Mouse (Mus musculus) midbrain, embryonic 10.5 days (tissue): Measurements from ENCODE around the gene Timm44. TPM values are rescaled to one million over a fixed set of nuclear protein-coding genes. Genes with fewer than 3 reads are reported as not detected.

Experiments
- DNase-seq: peaks from one replicate; pipeline ENCODE4 v3.0.0-alpha.2; 2017; ENCODE audit warnings: low spot score
- H3K27ac ChIP-seq: fragments of 300-500 bp; sonication (generic); replicated peaks from 2 replicates; pipeline ENCODE4 v1.5.1; 2016; ENCODE audit warnings: mild to moderate bottlenecking
- H3K27me3 ChIP-seq: fragments of 300-500 bp; sonication (generic); 2 replicates; pipeline ENCODE4 v1.6.1; 2016; ENCODE audit warnings: low read depth, mild to moderate bottlenecking; ENCODE audit not compliant: poor library complexity, severe bottlenecking
- H3K36me3 ChIP-seq: fragments of 300-500 bp; sonication (generic); 2 replicates; pipeline ENCODE4 v1.6.1; 2016; ENCODE audit warnings: mild to moderate bottlenecking, moderate library complexity
- H3K4me1 ChIP-seq: fragments of 300-500 bp; sonication (generic); 2 replicates; pipeline ENCODE4 v1.6.1; 2016
- H3K4me3 ChIP-seq: fragments of 300-500 bp; sonication (generic); 2 replicates; pipeline ENCODE4 v1.5.1; 2016; ENCODE audit warnings: mild to moderate bottlenecking, moderate library complexity
- H3K9me3 ChIP-seq: fragments of 300-500 bp; sonication (generic); replicated peaks from 2 replicates; pipeline ENCODE4 v1.6.1; 2016; ENCODE audit warnings: mild to moderate bottlenecking
- WGBS: fragments of 180-500 bp; shearing (Covaris S2); methylation state at CpG from one replicate; pipeline ENCODE4 v1.1.7; 2016; 5-methylcytosine and 5-hydroxymethylcytosine counted together
- polyA plus RNA-seq: library from polyadenylated mRNA; unstranded; fragments of >200 nt; fragmentation: Nextera tagmentation; extraction: Ambion mirVana; gene quantifications from 2 replicates; pipeline ENCODE4 v1.2.1, GENCODE M21; 2016

Gene Timm44
- polyA plus RNA-seq, 1 experiment from 2014 or later: 66.9 TPM

DNA sequence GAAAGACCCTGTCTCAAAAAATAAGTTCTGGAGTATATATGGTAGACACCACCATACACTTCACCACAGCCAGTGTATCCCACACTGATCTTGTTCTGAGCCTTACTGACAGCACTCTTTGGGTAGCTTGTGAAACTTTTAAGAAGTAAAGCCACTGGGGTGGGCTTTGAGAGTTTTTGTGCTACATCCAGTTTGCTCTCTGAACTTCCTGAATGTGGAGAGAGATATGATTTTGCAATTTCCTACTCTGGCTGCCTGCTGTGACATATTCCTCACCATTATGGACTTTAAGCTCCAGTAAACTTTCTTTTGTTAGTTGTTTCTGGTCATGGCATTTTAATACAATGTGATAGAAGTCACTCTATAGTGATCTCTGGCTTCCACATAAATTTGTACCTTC is 36.4 kb upstream of the Timm44 start:
- Histone ChIP-seq H3K9me3 (no peaks in the 10 kb centered on the region), H3K27ac (no peak overlapping the region), H3K36me3 (peaks cover 62% of the 10 kb centered on the region), H3K4me3 (no peak overlapping the region), H3K4me1 (no peaks in the 10 kb centered on the region), H3K27me3 (no peaks in the 10 kb centered on the region)
- DNase-seq: no peak

DNA sequence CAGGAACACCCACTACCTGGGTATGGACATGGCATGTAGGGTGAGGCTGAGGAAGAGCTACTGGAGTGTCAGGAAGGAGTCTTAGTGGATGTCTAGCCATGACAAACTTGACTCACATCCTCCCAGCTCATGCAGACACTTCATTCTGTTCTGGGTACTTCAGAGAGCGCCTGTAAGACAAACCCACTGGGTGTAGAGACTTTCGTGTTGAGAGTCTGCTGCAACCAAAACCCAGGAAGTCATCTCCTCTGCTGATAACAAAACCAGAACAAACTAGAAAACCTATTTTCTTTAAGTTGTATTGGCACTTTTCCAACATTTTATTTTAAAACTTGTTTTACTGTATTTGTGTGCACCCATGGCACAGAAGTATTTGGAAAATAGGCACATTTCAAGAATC is 30.1 kb upstream of the Timm44 start:
- H3K27ac ChIP-seq: no peak overlapping the region
- H3K36me3 ChIP-seq: peaks cover 100% of the 10 kb centered on the region
- H3K27me3 ChIP-seq: no peaks in the 10 kb centered on the region
- H3K4me1 ChIP-seq: no peaks in the 10 kb centered on the region
- WGBS: 94% methylated on average over 2 of the region's 2 CpGs
- DNase-seq: no peak
- H3K4me3 ChIP-seq: no peak overlapping the region
- no peaks in the 10 kb centered on the region for H3K9me3 ChIP-seq

DNA sequence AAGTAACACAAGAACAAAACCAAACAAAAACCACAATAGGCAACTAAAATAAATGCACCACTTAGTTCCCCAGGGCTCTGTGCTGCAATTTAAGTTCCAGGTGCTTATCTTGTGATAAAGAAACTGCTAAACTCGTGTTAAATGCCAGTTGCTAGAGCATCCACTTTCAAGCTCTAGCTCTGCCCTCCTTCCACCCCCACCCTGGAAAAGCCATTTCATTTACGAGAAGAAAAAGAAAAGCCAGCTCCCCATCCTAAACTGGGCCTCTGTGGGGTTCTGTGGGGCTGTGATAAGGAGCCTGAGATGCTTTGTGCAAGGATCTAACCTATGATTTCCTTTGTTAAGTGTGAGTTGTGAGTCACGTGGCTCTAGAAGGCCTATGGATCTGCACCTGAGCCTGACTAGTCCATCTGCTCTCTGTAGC is 28.4 kb upstream of the Timm44 start:
- Histone ChIP-seq H3K4me3 (no peak overlapping the region), H3K27me3 (no peaks in the 10 kb centered on the region), H3K4me1 (no peaks in the 10 kb centered on the region), H3K36me3 (peaks cover 99% of the 10 kb centered on the region), H3K27ac (no peak overlapping the region), H3K9me3 (no peaks in the 10 kb centered on the region)
- 81% methylated on average over 3 of the region's 3 CpGs for WGBS
- DNase-seq: no peak

DNA sequence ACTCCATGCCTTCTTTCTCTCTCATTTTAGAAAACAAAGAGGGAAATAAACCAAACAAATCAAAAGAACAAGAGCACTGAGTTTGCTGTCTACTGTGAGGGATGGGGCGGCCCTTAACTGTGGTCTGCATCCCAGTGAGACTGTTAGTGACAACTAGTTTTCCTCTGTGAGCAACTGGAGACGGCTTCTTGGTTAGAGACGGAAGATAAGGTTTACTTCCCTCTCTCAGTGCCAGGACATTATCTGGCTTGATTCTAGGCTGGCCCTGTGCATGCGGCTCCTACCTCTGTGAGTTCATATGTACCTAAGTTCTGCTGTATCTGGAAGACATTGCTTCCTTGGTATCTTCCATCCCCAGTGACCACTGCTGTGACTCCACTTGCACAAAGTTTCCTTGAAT is 22.1 kb upstream of the Timm44 start:
- 94% methylated on average over 4 of the region's 4 CpGs for WGBS
- Histone ChIP-seq H3K27ac (no peak overlapping the region), H3K4me1 (no peaks in the 10 kb centered on the region), H3K27me3 (no peaks in the 10 kb centered on the region), H3K4me3 (no peak overlapping the region), H3K9me3 (no peaks in the 10 kb centered on the region), H3K36me3 (peaks cover 98% of the 10 kb centered on the region)
- DNase-seq: no peak

DNA sequence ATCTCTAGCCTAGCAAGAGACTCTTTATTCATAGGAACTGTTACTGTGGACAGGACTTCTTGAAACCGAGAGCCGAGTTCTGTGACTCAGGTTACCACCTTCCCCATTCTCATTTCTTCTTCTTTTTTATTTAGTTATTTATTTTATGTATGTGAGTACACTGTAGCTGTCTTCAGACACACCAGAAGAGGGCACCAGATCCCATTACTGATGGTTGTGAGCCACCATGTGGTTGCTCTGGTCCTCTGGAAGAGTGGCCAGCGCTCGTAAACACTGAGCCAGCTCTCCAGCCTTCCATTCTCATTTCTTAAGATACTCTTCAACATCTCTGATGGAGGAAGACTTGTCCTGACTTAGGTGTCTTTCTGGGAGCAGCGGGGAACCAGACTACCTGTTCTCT is 17.0 kb upstream of the Timm44 start:
- 92% methylated on average over 5 of the region's 5 CpGs for WGBS
- Histone ChIP-seq H3K27ac (no peak overlapping the region), H3K4me1 (no peaks in the 10 kb centered on the region), H3K36me3 (peaks cover 100% of the 10 kb centered on the region), H3K27me3 (no peaks in the 10 kb centered on the region), H3K4me3 (no peak overlapping the region), H3K9me3 (no peaks in the 10 kb centered on the region)
- no peak for DNase-seq

DNA sequence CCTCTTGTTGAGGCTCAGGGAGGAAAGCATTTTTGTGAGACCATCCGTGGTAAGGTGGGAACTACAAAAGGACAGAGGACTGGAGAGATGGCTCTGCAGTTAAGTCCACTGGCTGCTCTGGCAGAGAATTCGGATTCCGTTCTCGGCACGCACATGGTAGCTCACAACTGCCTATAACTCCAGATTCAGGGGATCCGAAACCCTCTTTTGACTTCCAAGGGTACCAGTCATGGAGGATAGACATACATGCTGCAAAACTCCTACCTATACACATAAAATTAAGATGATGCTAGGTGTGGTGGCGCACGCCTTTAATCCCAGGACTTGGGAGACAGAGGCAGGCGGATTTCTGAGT is 375 bp upstream of the Timm44 start:
- Histone ChIP-seq H3K4me3 (peak overlapping the region; percentile 91), H3K27me3 (no peaks in the 10 kb centered on the region), H3K4me1 (peaks cover 12% of the 10 kb centered on the region), H3K36me3 (peaks cover 31% of the 10 kb centered on the region), H3K9me3 (no peaks in the 10 kb centered on the region), H3K27ac (peak overlapping the region; percentile 91)
- 35% methylated on average over 9 of the region's 9 CpGs for WGBS
- no peak for DNase-seq

DNA sequence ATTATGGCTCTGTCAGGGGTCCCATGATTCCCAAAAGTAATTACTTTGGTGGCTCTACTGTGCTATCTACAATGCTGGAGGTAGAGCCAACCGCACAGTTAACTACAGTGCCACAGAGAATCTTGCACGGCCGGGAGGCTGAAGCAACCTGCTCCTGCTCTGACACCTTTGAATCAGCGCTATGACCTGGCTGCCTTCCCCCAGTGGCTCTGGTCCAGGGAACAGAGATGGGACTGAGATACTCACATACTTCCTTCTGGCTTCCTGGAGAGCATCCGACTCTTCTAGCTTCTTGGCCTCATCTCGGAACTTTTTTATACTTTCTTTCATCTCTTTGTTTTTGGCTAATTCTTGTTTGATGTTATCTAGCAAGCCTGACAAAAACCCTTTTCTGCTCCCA is 6.1 kb downstream of the Timm44 start:
- DNase-seq: no peak
- no peaks in the 10 kb centered on the region for H3K9me3 ChIP-seq
- peaks cover 96% of the 10 kb centered on the region for H3K36me3 ChIP-seq
- no peak overlapping the region for H3K27ac ChIP-seq
- WGBS: 96% methylated on average over 6 of the region's 6 CpGs
- H3K4me1 ChIP-seq: peaks cover 2% of the 10 kb centered on the region
- H3K4me3 ChIP-seq: no peak overlapping the region
- H3K27me3 ChIP-seq: no peaks in the 10 kb centered on the region

DNA sequence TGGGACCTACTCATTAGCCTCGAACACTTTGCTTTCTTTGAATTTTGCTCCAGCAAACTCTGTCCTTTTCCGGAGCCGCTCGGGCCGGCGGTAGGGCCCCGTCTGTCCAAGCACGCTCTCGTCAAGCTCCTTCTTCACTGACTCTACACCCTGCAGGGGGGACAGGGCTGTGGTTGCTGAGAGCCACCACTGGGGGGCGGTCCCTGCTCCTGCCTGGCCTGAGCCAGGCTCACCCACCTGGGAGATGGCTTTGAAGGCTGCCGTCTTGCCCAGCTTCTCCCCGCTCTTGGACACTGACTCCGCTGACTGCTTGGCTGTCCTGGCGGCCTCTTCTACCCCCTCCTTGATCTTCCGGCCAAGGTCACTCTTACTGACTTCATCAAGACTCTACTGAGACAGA is 8.1 kb downstream of the Timm44 start:
- Histone ChIP-seq H3K27ac (no peak overlapping the region), H3K4me1 (no peaks in the 10 kb centered on the region), H3K9me3 (no peaks in the 10 kb centered on the region), H3K36me3 (peaks cover 99% of the 10 kb centered on the region), H3K4me3 (no peak overlapping the region), H3K27me3 (no peaks in the 10 kb centered on the region)
- peak; percentile 28 for DNase-seq
- 81% methylated on average over 15 of the region's 15 CpGs for WGBS

DNA sequence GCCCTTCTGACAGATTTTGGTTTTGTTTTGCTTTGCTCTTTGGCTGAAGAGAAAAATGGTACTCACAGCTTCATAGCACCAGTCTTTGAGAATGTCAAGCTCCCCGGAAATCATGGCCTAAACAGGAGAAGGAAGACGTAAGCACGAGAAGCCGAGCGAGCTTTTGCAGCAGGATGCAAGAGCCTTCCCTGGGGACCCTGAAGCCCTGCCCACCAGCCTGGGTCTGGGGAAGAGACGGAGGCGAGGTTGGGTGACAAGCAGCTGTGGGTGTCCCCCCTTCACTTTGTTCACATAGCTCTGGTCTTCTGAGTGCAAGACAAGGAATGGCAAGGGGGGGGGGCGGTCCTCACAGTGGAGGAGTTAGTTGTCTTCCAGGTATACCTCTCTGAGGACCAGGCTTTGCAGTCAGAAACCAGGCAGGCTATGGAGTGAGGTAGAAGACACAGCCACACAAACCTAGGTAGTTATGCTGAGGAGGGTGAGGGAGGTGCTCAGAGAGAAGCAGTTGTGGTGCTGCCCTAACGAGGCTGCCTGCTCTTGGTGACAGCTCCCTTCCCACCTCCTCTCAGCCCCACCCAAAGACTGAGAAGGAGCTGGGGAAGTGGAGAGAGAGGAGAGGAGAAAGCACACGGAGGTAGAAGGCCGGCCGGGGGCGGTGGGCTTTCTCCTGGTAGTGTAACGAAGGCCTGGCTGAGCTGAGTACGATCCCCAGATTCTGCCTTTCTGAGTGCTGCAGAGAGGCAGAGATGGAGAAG is 10.4 kb downstream of the Timm44 start:
- peaks cover 100% of the 10 kb centered on the region for H3K36me3 ChIP-seq
- 92% methylated on average over 15 of the region's 15 CpGs for WGBS
- no peaks in the 10 kb centered on the region for H3K9me3 ChIP-seq
- no peak overlapping the region for H3K4me3 ChIP-seq
- no peak for DNase-seq
- no peak overlapping the region for H3K27ac ChIP-seq
- no peaks in the 10 kb centered on the region for H3K4me1 ChIP-seq
- H3K27me3 ChIP-seq: no peaks in the 10 kb centered on the region

DNA sequence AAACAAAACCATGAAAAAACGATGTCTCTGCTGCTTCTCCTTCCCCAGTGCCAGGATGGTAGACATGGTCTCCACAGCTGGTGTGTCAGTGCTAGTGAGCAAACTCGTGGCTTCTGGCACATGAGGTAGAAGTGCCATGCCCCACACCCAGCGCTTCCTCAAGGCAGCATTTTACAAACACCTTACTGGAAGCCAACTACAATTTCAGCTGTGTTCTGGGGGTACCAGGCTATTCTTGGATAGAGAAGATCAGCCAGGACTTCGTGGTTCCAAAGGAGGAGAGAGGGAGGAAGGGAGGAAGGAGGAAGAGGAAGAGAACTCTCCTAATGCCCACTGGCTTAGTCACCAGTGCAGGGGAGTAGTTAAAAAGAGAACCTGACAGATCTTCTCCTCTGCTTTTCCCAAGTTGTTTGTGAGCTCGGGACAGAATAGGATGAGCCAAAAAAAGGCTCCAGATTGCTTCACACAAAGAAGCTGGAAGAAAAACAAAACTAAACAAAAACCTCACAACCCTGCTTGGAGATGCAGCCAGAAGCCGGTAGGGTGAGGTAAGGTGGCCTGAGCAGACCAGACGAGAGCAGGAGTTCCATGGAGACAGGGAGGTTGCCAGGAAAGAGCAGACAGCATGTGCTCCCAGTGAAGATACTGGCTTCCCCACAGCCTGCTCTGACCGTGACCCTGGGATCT is 12.5 kb downstream of the Timm44 start:
- 85% methylated on average over 8 of the region's 8 CpGs for WGBS
- no peaks in the 10 kb centered on the region for H3K9me3 ChIP-seq
- peaks cover 87% of the 10 kb centered on the region for H3K36me3 ChIP-seq
- peaks cover 13% of the 10 kb centered on the region for H3K4me1 ChIP-seq
- no peak overlapping the region for H3K27ac ChIP-seq
- no peaks in the 10 kb centered on the region for H3K27me3 ChIP-seq
- H3K4me3 ChIP-seq: no peak overlapping the region
- DNase-seq: no peak

DNA sequence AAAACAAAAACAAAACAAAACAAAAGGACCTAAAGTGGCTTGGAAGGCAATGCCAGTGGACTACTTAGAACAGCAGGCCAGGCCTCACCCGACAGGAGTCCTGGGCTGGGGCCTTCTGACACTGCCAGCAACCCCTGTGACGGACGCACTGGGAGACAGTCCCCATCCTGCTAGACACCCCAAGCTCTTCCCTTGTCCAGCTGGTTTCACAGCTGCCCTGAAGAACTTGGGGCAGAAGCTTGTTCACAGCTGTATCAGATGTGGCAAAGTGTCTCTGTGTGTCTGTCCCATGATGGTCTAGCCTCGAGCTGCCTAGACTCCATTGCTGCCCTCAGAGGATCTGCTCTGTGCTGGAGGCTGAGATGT is 15.9 kb downstream of the Timm44 start:
- Histone ChIP-seq H3K4me3 (peak overlapping the region; percentile 91; the same call in 1 of the 2 replicates), H3K9me3 (no peaks in the 10 kb centered on the region), H3K36me3 (peaks cover 87% of the 10 kb centered on the region), H3K4me1 (peaks cover 30% of the 10 kb centered on the region), H3K27ac (peak overlapping the region; percentile 99; the same call in 1 of the 2 replicates), H3K27me3 (no peaks in the 10 kb centered on the region)
- WGBS: 89% methylated on average over 4 of the region's 4 CpGs
- DNase-seq: no peak

DNA sequence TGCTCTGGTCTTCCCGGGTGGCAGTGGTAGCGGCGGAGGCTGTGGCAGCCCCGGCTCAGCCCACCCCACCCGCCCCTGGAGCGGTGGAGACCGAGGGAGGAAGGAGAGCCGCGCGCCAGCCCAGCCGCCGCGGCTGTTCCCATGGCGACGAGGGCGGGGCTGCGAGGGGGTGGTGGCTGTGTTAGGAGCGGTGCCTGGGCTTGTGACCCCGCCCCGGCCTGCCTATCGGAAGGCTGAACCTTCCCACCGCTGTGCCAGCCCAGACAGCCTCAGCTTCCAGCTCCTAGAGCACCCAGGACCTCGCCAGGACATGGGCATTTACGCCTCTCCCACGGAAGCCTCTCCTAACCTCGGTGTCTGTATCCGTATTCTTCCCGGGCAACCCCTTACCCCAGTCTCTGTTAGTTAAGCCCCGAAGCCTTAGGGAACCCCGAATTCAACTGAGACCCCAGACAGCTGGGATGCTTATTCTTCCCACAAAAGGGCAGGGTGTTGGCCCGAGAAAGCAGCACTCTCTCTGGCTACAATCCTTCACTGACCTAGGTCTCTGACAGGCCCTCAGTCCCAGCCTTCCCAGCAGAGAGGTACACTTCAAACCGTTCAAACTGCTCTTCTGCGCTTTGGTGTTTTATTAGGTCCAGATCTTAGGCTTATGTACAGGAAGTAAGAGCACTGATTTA is 16.4 kb downstream of the Timm44 start, which contains the start of gene Ctxn1:
Gene Ctxn1 (minus strand): TSS at position 150 of the 680 bp plus-strand sequence.
- no peaks in the 10 kb centered on the region for H3K27me3 ChIP-seq
- peak within 1 kb of the TSS; percentile 91 for H3K4me3 ChIP-seq
- 7% methylated on average over 33 of the region's 33 CpGs for WGBS
- H3K36me3 ChIP-seq: peaks cover 87% of the 10 kb centered on the region
- peak within 1 kb of the TSS; percentile 99 for H3K27ac ChIP-seq
- peaks cover 32% of the 10 kb centered on the region for H3K4me1 ChIP-seq
- no peaks in the 10 kb centered on the region for H3K9me3 ChIP-seq
- DNase-seq: peak; percentile 97

DNA sequence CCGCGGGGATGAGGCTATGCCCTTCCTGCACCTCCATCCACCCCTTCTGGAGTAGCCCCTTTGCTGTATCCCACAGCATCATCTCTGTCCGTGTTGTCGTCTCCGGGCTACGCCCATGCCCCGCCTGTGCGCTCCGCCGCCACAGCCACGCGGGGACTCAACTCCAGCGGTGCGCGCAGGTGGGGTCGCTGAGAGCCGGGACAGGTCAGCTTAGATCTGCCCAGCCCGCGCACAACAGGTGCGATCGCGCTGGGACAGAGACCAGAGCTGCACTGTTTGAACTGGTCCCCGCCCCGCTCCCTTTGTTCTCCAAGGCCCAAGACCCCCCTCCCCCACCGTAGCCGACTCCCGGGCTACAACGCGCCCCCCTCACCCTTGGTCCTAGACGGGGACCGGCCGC is 17.0 kb downstream of the Timm44 start:
- no peak for DNase-seq
- Histone ChIP-seq H3K27ac (peak overlapping the region; percentile 99), H3K4me3 (peak overlapping the region; percentile 91), H3K4me1 (peaks cover 38% of the 10 kb centered on the region), H3K27me3 (no peaks in the 10 kb centered on the region), H3K36me3 (peaks cover 83% of the 10 kb centered on the region), H3K9me3 (no peaks in the 10 kb centered on the region)
- WGBS: 0% methylated on average over 32 of the region's 32 CpGs
